Mouse (Mus musculus): Measurements from ENCODE around the gene Tcf20.

DNA sequence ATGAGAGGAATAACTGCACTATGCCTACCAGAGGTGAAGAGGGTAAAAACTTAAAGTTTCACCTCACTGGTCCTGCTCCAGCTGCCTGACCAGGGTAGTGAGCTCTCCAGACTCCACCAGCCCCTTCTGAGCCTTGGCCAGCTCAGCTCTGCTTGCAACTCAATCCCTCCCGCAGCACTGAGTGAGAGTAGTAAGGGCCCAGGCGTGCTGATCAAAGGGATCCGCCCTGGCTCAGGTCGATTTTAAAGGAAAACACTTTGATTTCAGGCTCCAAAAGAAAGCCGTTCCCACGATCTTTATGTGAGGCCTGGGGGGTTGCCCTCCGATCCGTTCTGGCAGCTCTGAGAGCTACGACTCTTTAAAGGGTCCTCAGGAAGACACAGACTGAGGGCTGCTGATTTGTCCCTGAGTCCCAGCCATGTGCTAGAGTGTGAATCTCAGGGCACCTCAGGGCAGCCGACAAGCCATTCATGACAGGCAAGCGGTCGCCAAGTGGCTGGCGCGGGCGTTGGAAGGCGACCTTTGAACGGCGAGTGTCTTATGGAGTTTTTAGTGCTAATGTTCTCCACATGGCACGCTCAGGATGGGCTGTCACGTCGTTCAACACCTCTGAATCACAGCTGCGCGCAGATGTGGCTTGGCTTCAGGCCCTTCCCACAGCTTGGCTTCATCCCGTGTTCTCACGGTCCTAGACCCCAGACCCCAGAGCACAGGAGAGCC is 37.5 kb upstream of the Tcf20 start:
- TF ChIP-seq EP300 (IDR thresholded peaks at IDR 0.05; ENCODE audit: insufficient read depth, low read depth, low read length) (no peak), CTCF (IDR thresholded peaks at IDR 0.05; ENCODE audit: low read depth, low read length) (no peak), POLR2A (IDR thresholded peaks at IDR 0.05; ENCODE audit: insufficient read depth, low read length) (no peak)

All from ES-Bruce4 (cell line).